Mouse (Mus musculus) embryonic facial prominence, embryonic 12.5 days (tissue): ENCODE measurements around the gene Itpr2. TPM values are rescaled to one million over a fixed set of nuclear protein-coding genes. Genes with fewer than 3 reads are reported as not detected.

Experiments used
- ATAC-seq: fragments of 200-750 bp; cut with Nextera tagmentation; 2 replicates; pipeline ENCODE4 v1.8.0; 2017; ENCODE audit not compliant: insufficient number of reproducible peaks, insufficient read depth, low FRiP score, low TSS enrichment
- H3K27ac ChIP-seq: fragments of 300-500 bp; sonication (generic); 2 replicates; pipeline ENCODE4 v1.5.1; 2016; ENCODE audit warnings: mild to moderate bottlenecking
- H3K27me3 ChIP-seq: fragments of 300-500 bp; sonication (generic); 2 replicates; pipeline ENCODE4 v1.6.1; 2016; ENCODE audit warnings: mild to moderate bottlenecking, moderate library complexity
- H3K36me3 ChIP-seq: fragments of 300-500 bp; sonication (generic); 2 replicates; pipeline ENCODE4 v1.6.1; 2016; ENCODE audit warnings: mild to moderate bottlenecking
- H3K4me1 ChIP-seq: fragments of 300-500 bp; sonication (generic); 2 replicates; pipeline ENCODE4 v1.6.1; 2016
- H3K4me2 ChIP-seq: fragments of 300-500 bp; sonication (generic); replicated peaks from 2 replicates; pipeline ENCODE4 v1.6.1; 2016; ENCODE audit warnings: mild to moderate bottlenecking, moderate library complexity
- H3K4me3 ChIP-seq: fragments of 300-500 bp; sonication (generic); 2 replicates; pipeline ENCODE4 v1.5.1; 2016; ENCODE audit warnings: mild to moderate bottlenecking
- H3K9ac ChIP-seq: fragments of 300-500 bp; sonication (generic); 2 replicates; pipeline ENCODE4 v1.6.1; 2016; ENCODE audit warnings: mild to moderate bottlenecking, moderate library complexity
- H3K9me3 ChIP-seq: fragments of 300-500 bp; sonication (generic); 2 replicates; pipeline ENCODE4 v1.6.1; 2016; ENCODE audit warnings: mild to moderate bottlenecking, moderate library complexity
- WGBS: fragments of 180-500 bp; shearing (Covaris S2); methylation state at CpG from one replicate; pipeline ENCODE4 v1.1.7; 2016; 5-methylcytosine and 5-hydroxymethylcytosine counted together
- polyA plus RNA-seq: library from polyadenylated mRNA; unstranded; fragments of >200 nt; fragmentation: Nextera tagmentation; extraction: Ambion mirVana; gene quantifications from 2 replicates; pipeline ENCODE4 v1.2.1, GENCODE M21; 2016

Gene Itpr2
- polyA plus RNA-seq, 1 experiment from 2014 or later: 5.9 TPM

DNA sequence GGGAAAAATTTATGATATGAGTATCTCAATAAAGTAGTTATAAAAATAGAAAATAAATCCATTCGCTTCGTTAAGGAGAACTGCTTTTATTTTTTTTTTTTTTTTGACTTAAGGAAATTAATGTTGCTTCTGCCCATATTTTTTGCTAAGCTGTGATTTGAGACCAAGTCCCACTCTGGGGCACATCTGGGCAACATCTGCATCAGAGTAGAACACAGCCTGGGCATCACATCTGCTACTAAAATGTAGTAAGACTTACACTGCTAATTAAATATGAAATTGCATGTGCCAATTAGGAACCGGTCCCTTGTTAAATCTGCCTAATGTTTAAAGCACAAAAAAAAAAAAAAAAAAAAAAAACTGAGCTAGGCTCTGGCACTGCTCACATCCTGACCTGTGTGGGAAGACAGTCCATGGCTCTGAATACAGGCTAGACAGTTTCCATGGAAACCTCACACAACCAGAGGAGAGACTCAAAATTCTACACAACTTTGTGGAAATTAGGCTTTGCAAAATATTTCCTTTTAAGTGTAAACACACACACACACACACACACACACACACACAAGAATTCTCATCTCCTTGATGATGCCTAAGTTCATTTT, 247.7 kb downstream of the Itpr2 start:
- no peaks in the 10 kb centered on the region for H3K9me3 ChIP-seq
- H3K4me2 ChIP-seq: no peak overlapping the region
- no peaks in the 10 kb centered on the region for H3K27me3 ChIP-seq
- H3K4me1 ChIP-seq: peaks cover 4% of the 10 kb centered on the region; the same call in 1 of the 2 replicates
- ATAC-seq: no peak
- H3K27ac ChIP-seq: no peak overlapping the region
- no peaks in the 10 kb centered on the region for H3K36me3 ChIP-seq
- H3K4me3 ChIP-seq: no peak overlapping the region
- no peak overlapping the region for H3K9ac ChIP-seq
- 67% methylated on average over 3 of the region's 3 CpGs for WGBS

GRCm38 (mm10) chr6:146249096-146249495, 252.9 kb downstream of the Itpr2 start:
- Histone ChIP-seq H3K27me3 (no peaks in the 10 kb centered on the region), H3K36me3 (no peaks in the 10 kb centered on the region), H3K27ac (no peak overlapping the region), H3K4me2 (no peak overlapping the region), H3K9me3 (no peaks in the 10 kb centered on the region), H3K9ac (no peak overlapping the region), H3K4me1 (no peaks in the 10 kb centered on the region), H3K4me3 (no peak overlapping the region)
- no peak for ATAC-seq
- 84% methylated on average over 6 of the region's 6 CpGs for WGBS

DNA sequence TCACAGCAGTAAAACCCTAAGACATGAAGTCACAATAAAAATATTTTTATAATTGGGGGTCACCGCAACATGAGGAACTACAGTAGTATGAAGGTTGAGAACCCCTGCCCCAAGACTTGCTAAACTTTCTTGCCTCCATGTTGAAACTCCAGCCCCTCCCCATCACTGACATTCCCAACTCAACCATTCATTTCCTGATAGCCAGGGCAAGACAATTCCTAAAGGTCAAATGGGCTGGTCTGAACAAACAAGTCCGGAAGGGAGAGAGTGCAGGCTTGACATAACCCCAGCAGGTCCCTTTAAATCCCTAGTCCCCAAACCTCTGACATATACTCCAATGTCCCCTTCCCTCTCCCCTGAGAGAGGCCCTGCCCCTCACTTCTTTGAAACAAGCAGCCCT, 253.7 kb downstream of the Itpr2 start:
- no peak overlapping the region for H3K4me3 ChIP-seq
- H3K27me3 ChIP-seq: no peaks in the 10 kb centered on the region
- H3K36me3 ChIP-seq: no peaks in the 10 kb centered on the region
- no peak overlapping the region for H3K27ac ChIP-seq
- H3K9ac ChIP-seq: no peak overlapping the region
- H3K9me3 ChIP-seq: no peaks in the 10 kb centered on the region
- no peak overlapping the region for H3K4me2 ChIP-seq
- no peaks in the 10 kb centered on the region for H3K4me1 ChIP-seq
- ATAC-seq: no peak
- WGBS: 75% methylated on average over 2 of the region's 2 CpGs

DNA sequence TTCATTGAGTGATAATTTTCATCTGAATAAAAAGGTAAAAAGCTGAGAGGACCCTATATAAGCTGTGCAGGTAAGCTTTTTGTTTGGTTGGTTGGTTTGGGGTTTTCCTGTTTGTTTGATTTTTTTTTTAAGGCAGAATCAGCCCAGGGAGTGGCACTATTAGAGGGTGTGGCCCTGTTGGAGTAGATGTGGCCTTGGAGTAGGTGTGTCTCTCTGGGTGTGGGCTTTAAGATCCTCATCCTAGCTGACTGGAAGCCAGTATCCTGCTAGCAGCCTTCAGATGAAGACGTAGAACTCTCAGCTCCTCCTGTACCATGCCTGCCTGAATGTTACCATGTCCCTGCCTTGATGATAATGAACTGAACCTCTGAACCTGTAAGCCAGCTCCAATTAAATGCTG, 254.1 kb downstream of the Itpr2 start:
- 69% methylated on average over 1 of the region's 1 CpGs for WGBS
- Histone ChIP-seq H3K4me1 (no peaks in the 10 kb centered on the region), H3K4me2 (no peak overlapping the region), H3K27me3 (no peaks in the 10 kb centered on the region), H3K9ac (no peak overlapping the region), H3K4me3 (no peak overlapping the region), H3K36me3 (no peaks in the 10 kb centered on the region), H3K27ac (no peak overlapping the region), H3K9me3 (no peaks in the 10 kb centered on the region)
- no peak for ATAC-seq

DNA sequence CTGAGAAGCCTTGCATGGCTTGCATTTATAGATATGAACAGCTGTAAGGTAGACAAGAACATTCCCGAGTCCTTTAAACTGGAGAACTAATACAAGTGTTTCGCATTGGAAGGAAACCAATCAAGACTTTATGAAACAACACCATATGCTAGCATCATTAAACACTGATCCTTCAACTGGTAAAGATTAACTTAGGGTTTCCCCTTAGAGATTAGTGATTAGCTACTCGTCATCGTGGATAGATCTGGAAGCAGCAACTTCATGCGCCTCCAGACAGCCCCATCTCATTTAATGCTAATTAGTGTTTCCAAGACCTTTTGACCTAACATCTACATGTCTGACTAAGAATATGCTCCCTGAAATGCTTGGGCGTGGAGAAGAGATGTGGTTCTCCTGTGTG, 255.7 kb downstream of the Itpr2 start:
- WGBS: 60% methylated on average over 6 of the region's 6 CpGs
- H3K36me3 ChIP-seq: no peaks in the 10 kb centered on the region
- H3K9me3 ChIP-seq: no peaks in the 10 kb centered on the region
- no peak overlapping the region for H3K9ac ChIP-seq
- no peak overlapping the region for H3K27ac ChIP-seq
- ATAC-seq: no peak
- H3K27me3 ChIP-seq: no peaks in the 10 kb centered on the region
- no peak overlapping the region for H3K4me2 ChIP-seq
- H3K4me1 ChIP-seq: 0 out of 2 replicates have a peak, but pooled peaks cover 4% of the 10 kb centered on the region
- no peak overlapping the region for H3K4me3 ChIP-seq

- WGBS: 73% methylated on average over 9 of the region's 9 CpGs
- 0 out of 2 replicates have a peak, but pooled peaks cover 4% of the 10 kb centered on the region for H3K4me1 ChIP-seq
- H3K9ac ChIP-seq: no peak overlapping the region
- no peaks in the 10 kb centered on the region for H3K27me3 ChIP-seq
- no peak overlapping the region for H3K27ac ChIP-seq
- no peak for ATAC-seq
- H3K9me3 ChIP-seq: no peaks in the 10 kb centered on the region
- no peaks in the 10 kb centered on the region for H3K36me3 ChIP-seq
- no peak overlapping the region for H3K4me2 ChIP-seq
- no peak overlapping the region for H3K4me3 ChIP-seq
These were observed 256.1 kb downstream of the Itpr2 start for GRCm38 (mm10) chr6:146245888-146246287.

DNA sequence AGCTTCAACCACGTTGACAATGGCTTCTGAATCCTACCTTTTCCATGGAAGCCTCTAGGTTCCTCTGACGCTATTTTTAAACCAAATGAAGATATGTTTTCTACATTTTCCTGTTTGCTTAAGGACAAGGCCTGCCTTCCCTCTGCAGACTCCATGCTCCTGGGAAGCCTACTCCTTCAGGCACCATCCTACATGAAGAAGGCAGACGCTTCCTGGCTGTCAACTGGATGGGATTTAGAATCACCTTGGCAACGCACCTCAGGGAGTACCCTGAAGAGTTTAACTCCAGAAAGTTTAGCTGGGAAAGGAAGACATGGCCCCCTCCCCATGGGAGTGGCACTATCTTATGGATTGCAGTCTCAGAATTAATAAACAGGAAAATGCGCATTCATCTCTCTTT, 259.0 kb downstream of the Itpr2 start:
- no peak overlapping the region for H3K9ac ChIP-seq
- no peak overlapping the region for H3K4me3 ChIP-seq
- H3K27ac ChIP-seq: no peak overlapping the region
- WGBS: 66% methylated on average over 5 of the region's 5 CpGs
- H3K9me3 ChIP-seq: no peaks in the 10 kb centered on the region
- 0 out of 2 replicates have a peak, but pooled peaks cover 4% of the 10 kb centered on the region for H3K4me1 ChIP-seq
- H3K27me3 ChIP-seq: no peaks in the 10 kb centered on the region
- no peak for ATAC-seq
- H3K4me2 ChIP-seq: no peak overlapping the region
- no peaks in the 10 kb centered on the region for H3K36me3 ChIP-seq

DNA sequence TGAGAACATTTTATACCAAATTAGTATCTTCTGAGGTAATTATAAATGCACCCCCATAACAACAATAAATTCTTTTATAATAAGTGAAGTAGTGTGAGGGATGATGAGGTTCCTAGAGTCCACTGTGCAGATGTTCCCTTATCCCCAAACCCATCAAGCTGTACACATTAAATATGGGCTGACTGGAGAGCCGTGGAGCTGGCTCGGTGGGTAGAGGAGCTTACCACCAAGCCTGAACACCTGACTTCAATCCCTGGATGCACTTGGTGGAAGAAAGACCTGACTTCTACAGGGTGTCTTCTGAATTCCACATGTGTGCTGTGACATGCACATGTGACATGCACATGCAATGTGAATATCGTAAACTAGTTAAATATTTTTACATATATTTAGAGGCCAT, 260.7 kb downstream of the Itpr2 start:
- Histone ChIP-seq H3K27me3 (no peaks in the 10 kb centered on the region), H3K4me1 (0 out of 2 replicates have a peak, but pooled peaks cover 4% of the 10 kb centered on the region), H3K36me3 (no peaks in the 10 kb centered on the region), H3K27ac (no peak overlapping the region), H3K4me2 (no peak overlapping the region), H3K9ac (no peak overlapping the region), H3K4me3 (no peak overlapping the region), H3K9me3 (no peaks in the 10 kb centered on the region)
- 89% methylated on average over 3 of the region's 3 CpGs for WGBS
- ATAC-seq: no peak

DNA sequence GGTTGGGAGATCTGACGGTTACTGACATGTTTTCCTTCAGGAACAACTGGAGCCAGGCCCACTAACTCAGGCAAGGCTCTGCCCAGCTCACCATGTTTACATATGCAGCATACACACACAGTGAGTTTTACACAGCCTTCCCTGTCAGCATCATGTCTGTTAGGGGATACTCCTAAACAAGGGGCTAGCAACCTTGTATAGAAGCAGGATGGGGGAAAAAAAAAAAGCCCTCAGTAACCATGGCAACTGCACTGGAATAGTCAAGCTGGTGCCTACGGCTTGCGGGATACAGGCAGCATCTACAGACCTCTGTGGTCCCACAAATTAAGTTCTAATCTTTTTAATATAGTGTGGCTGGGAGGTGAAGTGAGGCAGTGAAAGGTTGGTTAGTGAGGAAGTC, 266.9 kb downstream of the Itpr2 start:
- H3K4me2 ChIP-seq: no peak overlapping the region
- WGBS: 43% methylated on average over 3 of the region's 3 CpGs
- H3K9ac ChIP-seq: no peak overlapping the region
- no peak overlapping the region for H3K27ac ChIP-seq
- H3K27me3 ChIP-seq: no peaks in the 10 kb centered on the region
- H3K9me3 ChIP-seq: no peaks in the 10 kb centered on the region
- no peak for ATAC-seq
- no peak overlapping the region for H3K4me3 ChIP-seq
- 0 out of 2 replicates have a peak, but pooled peaks cover under 1% of the 10 kb centered on the region for H3K4me1 ChIP-seq
- no peaks in the 10 kb centered on the region for H3K36me3 ChIP-seq

- no peak for ATAC-seq
- Histone ChIP-seq H3K4me3 (no peak overlapping the region), H3K27ac (no peak overlapping the region), H3K27me3 (no peaks in the 10 kb centered on the region), H3K9ac (no peak overlapping the region), H3K4me1 (0 out of 2 replicates have a peak, but pooled peaks cover 8% of the 10 kb centered on the region), H3K4me2 (no peak overlapping the region), H3K9me3 (no peaks in the 10 kb centered on the region), H3K36me3 (no peaks in the 10 kb centered on the region)
- 73% methylated on average over 1 of the region's 1 CpGs for WGBS
These were observed 267.6 kb downstream of the Itpr2 start for GRCm38 (mm10) chr6:146234417-146234816.

DNA sequence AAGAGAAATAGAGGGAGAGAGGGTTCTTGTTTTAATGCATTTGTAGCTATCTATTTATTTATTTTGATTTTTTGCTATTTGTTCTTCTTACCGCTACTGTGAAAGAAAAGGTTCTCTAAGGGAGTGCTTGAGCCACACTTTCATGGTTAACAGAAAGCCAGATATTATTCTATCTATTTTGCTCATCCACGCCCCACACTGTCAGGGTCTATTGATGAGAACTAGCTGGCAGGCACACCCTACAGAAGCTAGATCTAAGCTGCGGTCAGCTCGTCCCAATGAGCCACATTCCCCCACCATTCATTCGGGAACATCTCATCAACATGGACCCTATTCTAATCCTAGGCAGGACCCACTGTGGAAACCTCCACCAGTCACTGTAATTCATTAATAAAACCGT, 271.1 kb downstream of the Itpr2 start:
- Histone ChIP-seq H3K36me3 (no peaks in the 10 kb centered on the region), H3K4me3 (no peak overlapping the region), H3K27me3 (no peaks in the 10 kb centered on the region), H3K9ac (no peak overlapping the region), H3K4me1 (0 out of 2 replicates have a peak, but pooled peaks cover 8% of the 10 kb centered on the region), H3K27ac (no peak overlapping the region), H3K9me3 (no peaks in the 10 kb centered on the region), H3K4me2 (no peak overlapping the region)
- 93% methylated on average over 6 of the region's 6 CpGs for WGBS
- ATAC-seq: no peak

GRCm38 (mm10) chr6:146230373-146230788, 271.6 kb downstream of the Itpr2 start:
- Histone ChIP-seq H3K27ac (no peak overlapping the region), H3K4me1 (0 out of 2 replicates have a peak, but pooled peaks cover 8% of the 10 kb centered on the region), H3K4me3 (no peak overlapping the region), H3K36me3 (no peaks in the 10 kb centered on the region), H3K4me2 (no peak overlapping the region), H3K9me3 (no peaks in the 10 kb centered on the region), H3K27me3 (no peaks in the 10 kb centered on the region), H3K9ac (no peak overlapping the region)
- 66% methylated on average over 9 of the region's 9 CpGs for WGBS
- no peak for ATAC-seq
